Mouse (Mus musculus): ENCODE measurements around the gene Coro7.
"Not testable (repeated sequence)": the region's sequence is repeated elsewhere in the genome, so short reads cannot be mapped to it uniquely, and the experiment has no call there.

The Coro7 gene

DNA sequence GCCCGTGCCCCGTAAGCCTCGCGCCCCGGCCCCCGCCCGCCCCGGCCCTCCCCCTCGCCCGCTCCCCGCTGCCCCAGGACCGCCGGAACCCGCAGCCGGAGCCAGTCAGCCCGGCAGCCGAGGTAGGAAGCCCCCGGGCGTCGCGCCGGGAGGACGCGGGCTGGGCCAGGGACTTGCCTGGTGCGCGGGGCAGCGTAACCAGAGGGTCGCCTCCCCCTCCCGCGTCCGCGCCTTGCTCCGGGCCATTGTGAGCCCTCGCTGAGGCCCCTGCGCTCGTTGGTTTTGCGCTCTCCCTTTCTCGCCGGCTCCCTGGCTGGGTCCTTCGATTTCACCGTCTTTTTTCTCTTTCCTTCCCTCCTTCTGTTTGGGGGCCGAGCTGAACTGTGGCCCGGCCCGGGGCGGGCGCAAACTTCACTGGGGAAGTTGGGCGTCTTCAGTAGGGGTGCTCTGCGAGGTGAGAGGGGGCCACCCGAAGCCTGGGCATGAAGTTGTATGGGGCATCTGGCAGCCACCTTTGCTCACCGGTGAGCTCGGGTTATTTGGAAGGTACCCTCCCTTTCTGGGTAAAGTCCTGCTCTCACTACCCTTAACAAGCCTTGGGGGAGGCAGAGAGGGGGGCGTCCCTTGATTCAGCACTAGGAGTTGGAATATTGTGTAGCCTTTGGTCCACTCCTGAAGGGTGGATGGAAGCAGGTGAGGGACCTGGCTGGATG, 84.6 kb downstream of the Coro7 start:
- DNase-seq (ENCODE audit: low spot score in 2 of 2) = no peak

- no peak for DNase-seq (ENCODE audit: low spot score in 2 of 2)
Measured at GRCm38 (mm10) chr16:4593971-4594813, 85.4 kb downstream of the Coro7 start, which contains the start of gene Glis2. Glis2 (plus strand) TSS chr16:4594713.

DNA sequence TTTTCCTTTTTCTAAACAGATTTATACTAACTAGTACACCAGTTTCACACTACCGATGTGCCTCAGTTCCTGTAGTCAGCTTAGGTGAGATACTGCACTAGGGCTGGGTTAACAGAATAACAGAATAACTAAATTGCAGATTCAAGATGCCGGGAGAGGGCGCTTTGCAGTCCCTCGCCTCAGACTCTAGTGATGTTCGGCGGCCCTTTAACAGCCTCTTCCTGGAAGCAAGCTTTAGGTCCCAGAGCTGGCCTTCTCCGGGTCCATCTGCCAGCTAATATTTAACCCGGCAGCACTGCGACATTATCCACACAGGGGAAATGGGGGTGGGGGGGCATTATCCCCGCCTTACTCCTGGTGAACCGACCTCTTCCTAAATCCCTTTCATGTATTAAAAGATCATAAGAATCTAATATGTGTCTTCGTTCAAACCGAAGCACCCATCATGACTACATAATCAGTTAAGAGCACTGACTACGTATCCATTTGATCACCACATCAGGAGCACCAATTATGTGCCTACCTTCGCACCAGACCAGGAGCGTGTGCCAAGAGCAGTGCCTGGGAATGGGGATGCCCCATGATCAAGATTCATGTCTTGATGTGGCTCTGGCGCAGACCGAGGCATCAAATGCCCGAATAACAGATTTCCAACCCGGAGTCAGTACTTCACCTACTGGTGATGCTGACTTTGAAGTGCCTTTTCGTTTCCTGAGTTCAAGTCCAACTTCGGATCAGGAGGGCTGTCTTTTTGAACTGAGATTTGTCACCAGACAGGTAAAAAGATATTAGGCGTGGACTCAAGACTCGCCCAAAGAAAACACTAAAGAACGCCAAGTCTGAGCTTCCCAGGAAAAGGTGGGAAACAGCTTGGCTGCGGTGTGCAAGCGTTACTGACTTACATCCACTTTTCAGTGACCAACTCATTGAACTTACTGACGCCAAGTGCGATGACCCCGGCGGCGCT, 86.4 kb downstream of the Coro7 start:
- DNase-seq (ENCODE audit: low spot score in 2 of 2) = peak in 1 of 2 experiments; percentile 63

DNA sequence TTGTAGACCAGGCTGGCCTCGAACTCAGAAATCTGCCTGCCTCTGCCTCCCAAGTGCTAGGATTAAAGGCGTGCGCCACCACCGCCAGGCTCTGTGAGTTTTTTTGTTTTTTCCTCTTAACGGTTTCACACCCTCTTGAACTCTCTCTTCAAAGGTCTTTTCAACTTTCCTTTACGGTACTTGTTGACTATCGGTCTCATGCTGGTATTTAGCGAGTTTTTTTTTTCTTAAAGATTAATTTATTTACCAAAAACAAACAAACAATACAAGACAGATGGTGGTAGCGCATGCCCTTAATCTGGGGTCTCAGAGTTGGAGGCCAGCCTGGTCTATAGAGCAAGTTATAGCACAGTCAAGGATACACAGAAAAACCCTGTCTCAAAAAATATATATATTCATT, 89.3 kb downstream of the Coro7 start:
- DNase-seq (ENCODE audit: low spot score in 2 of 2) = no peak

- no peak for DNase-seq (ENCODE audit: low spot score in 2 of 2)
Measured at GRCm38 (mm10) chr16:4587516-4588210, 91.9 kb downstream of the Coro7 start.

DNA sequence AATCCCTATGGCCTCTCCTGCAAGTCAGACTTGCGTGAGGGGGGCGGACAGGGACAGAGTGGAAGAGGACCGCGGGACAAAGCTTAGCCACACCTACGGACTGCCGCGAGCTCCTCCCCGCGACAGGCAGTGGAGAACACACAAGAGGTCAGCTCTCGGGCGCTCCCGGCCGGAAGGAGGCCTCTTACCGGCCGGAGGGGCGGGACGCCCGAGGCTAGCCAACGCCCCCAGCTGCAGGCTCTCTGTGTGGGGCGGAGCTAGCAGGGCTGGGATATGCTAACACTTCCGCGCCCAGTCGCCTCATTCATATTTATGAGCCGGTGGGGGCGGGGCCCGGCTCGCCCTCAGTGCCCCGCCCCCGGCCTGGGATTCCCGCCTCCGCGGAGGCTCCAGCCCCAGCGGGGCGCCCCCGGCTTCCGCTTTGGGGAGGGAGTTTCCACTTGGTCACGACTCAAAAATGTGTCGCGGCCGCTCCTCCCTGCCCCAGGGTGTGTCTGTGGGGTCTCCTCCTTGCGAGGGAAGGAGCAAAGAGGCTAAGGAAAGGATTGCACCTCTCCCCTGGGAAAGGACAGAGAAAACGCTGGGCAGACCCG, 93.0 kb downstream of the Coro7 start:
- DNase-seq (ENCODE audit: low spot score in 2 of 2) = peak; percentile 81 to 89

GRCm38 (mm10) chr16:4585642-4586530, 93.7 kb downstream of the Coro7 start:
- no peak for DNase-seq (ENCODE audit: low spot score in 2 of 2)

DNA sequence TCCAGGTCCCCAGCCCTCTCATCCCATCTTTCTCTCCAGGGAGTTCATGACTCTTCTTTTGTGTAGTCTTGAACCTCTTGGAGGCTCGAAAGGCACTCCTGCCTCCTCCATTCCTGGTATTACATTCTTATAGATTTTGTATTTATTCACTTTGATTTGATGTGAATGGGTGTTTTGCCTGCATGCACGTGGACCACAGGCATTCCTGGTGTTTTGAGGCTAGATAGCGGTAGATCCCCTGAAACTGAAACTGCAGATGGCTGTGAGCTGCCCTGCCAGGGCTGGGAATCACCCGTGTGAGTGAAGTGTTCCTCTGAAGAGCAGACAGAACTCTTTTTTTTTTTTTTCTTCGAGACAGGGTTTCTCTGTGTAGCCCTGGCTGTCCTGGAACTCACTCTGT, 95.1 kb downstream of the Coro7 start:
- no peak for DNase-seq (ENCODE audit: low spot score in 2 of 2)

DNA sequence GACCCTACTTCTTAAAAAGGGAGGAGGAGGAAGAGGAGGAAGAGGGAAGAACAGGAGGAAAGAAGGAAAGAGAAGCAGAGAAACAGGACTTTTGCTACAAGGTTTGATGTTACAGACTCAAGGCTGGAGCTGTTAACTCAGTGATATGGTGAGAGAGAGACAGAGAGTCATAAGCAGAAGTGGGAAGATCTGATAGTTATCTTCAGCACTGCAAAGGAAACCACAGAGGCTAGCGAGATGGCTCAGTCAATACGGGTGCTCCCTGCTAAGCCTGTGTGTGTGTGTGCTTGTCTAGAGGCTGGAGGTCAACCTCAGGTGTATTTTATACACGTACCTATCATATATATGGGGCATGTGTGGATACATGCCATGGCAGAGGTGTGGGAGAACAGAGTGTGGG, 95.8 kb downstream of the Coro7 start:
- DNase-seq (ENCODE audit: low spot score in 2 of 2) = no peak

DNA sequence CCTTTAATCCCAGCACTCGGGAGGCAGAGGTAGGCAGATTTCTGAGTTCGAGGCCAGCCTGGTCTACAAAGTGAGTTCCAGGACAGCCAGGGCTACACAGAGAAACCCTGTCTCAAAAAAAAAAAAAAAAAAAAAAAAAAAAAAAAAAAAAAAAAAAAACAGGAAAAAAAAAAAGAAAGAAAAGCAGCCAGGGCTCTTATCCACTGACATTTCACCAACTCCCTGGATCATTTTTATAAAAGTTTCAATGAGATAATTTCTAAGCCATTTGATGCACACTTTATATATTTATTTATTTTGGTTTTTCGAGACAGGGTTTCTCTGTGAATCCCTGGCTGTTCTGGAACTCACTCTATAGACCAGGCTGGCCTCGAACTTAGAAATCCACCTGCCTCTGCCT, 98.4 kb downstream of the Coro7 start:
- not testable (repeated sequence) for DNase-seq (ENCODE audit: low spot score in 2 of 2)

DNA sequence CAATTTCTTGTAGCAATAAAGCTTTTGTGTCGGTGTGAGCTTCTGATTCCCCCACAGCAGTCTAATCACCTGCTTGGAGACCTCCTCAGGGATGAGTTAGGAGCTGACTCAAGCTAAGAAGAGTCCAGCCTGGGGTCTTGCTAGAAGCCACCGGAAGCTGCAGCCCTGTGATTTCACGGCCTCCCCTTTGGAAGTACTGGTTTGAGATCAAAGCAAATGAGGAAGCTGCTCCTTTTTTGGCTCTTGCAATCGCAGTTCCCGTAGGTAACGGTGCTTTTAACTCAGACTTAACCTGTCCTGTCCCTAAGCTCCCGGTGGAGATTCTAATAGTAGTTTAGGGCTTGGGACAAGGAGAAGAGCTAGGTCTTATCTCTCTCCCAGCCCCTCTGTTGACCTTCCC, 100.9 kb downstream of the Coro7 start:
- DNase-seq (ENCODE audit: low spot score in 2 of 2) = no peak

DNA sequence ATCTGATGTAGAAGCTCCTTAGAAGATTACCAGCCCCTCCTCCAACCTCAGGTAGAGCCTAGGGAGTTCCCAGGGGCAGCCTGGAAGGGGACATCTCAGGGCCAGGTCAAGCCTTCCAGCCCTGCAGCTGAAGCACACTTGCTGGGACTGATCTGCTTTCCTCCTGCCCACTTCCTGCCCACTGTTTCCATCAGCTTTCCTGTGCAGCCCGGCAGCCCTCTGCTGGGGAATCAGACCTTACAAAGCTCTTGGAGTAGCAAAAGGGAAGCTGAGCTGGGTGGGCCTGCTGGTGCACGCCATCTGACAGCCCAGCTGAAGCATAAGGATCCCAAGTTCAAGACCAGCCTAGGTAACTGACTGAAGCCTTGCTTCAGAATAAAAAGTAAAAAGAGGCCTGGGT, 102.7 kb downstream of the Coro7 start:
- DNase-seq (ENCODE audit: low spot score in 2 of 2) = no peak
